Mouse (Mus musculus) spleen, adult 2 months (tissue): ENCODE measurements around the gene Llph.
A peak's percentile ranks its signal among the peaks of the same experiment; 100 is the strongest.

Source experiments
- CTCF ChIP-seq: fragments of 200-500 bp; IDR thresholded peaks from 2 replicates; pipeline ENCODE4 v1.5.1; 2011; ENCODE audit warnings: mild to moderate bottlenecking, inconsistent platforms; ENCODE audit not compliant: insufficient read depth, insufficient read length, insufficient replicate concordance; ENCODE audit errors: extremely low read depth
- POLR2A ChIP-seq: fragments of 200-500 bp; IDR thresholded peaks from 2 replicates; pipeline ENCODE4 v1.6.1; 2011; ENCODE audit warnings: low read depth, low read length, inconsistent platforms

DNA sequence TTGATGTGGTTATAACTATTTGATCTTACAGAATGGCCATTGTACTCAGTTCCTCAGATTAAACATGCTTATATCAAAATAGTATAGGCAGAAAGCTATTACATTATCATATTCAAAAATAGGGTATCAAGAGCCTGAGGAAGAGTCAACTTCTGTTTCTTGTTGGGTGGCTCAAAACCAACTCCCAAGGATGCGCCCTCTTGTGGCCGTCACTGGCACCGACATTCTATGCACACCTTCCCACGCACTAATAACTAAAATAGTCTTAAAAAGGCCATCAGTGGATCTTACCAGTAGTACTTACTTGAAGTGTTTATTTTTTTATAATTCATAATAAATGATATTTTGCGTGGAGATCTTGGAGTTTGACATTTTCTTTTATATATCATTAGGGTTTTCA lies 4.8 kb downstream of the Llph start:
- TF ChIP-seq CTCF (peak; percentile 76; the same call in 1 of the 2 replicates), POLR2A (no peak)
